10 mouse cellular contexts compared by ENCODE assay signal in genomic region chr14:93381163-93381562, GRCm38 (mm10).
DNase-seq lines count a peak whose midpoint lies in the region; ATAC-seq lines count a peak whose summit lies in the region.
"Had no signal": no experiment of that assay in that cellular context is flagged by ENCODE, and none has a peak within 500 bp of the region (broad histone marks: within the 10 kb centered on the region; RNA-seq: fewer than 3 reads in every experiment).

No protein-coding gene starts in this region.

- H3K4me1 ChIP-seq in hindbrain, embryonic 11.5 days (replicated peaks; ENCODE audit: control insufficient read depth, insufficient read depth, low read length): no peaks in the 10 kb centered on the region
- 0 out of 2 replicates have a peak, but pooled peaks cover 3% of the 10 kb centered on the region for H3K4me1 ChIP-seq in neural tube, embryonic 15.5 days
- H3K4me1 ChIP-seq: heart, embryonic 15.5 days; liver, embryonic 13.5 days had no signal

- ATAC-seq in cerebellum, adult (ENCODE audit: insufficient number of reproducible peaks, low FRiP score, low TSS enrichment): peak; percentile 83
- ATAC-seq in hindbrain, embryonic 11.5 days (ENCODE audit: low FRiP score): peak; percentile 80
- peak; percentile 66; the same call in 1 of the 2 replicates for ATAC-seq in neural tube, embryonic 15.5 days (ENCODE audit: low FRiP score)

- WGBS in hindbrain, embryonic 11.5 days: 47% methylated on average over 4 of the region's 4 CpGs
- WGBS in neural tube, embryonic 15.5 days: 38% methylated on average over 4 of the region's 4 CpGs

- H3K4me2 ChIP-seq in hindbrain, embryonic 11.5 days (replicated peaks; ENCODE audit: low read depth, low read length): no peak overlapping the region
- H3K4me2 ChIP-seq in neural tube, embryonic 15.5 days: no peak overlapping the region
- H3K4me2 ChIP-seq: heart, embryonic 15.5 days; liver, embryonic 13.5 days had no signal

- no peak overlapping the region for H3K9ac ChIP-seq in hindbrain, embryonic 11.5 days (ENCODE audit: low read depth, low read length)
- no peak overlapping the region for H3K9ac ChIP-seq in neural tube, embryonic 15.5 days (replicated peaks)
- H3K9ac ChIP-seq: heart, embryonic 15.5 days; liver, embryonic 13.5 days had no signal

- H3K27ac ChIP-seq in hindbrain, embryonic 11.5 days (ENCODE audit: low read depth, low read length): no peak overlapping the region
- H3K27ac ChIP-seq in neural tube, embryonic 15.5 days (replicated peaks): no peak overlapping the region
- H3K27ac ChIP-seq: heart, embryonic 15.5 days; liver, embryonic 13.5 days had no signal

- H3K9me3 ChIP-seq in hindbrain, embryonic 11.5 days (ENCODE audit: control insufficient read depth, low read length): no peaks in the 10 kb centered on the region
- H3K9me3 ChIP-seq in neural tube, embryonic 15.5 days (replicated peaks): no peaks in the 10 kb centered on the region
- H3K9me3 ChIP-seq: heart, embryonic 15.5 days; liver, embryonic 13.5 days had no signal

- H3K27me3 ChIP-seq in hindbrain, embryonic 11.5 days (ENCODE audit: control insufficient read depth, insufficient read depth, low read length): no peaks in the 10 kb centered on the region
- H3K27me3 ChIP-seq in neural tube, embryonic 15.5 days (replicated peaks): no peaks in the 10 kb centered on the region
- H3K27me3 ChIP-seq: heart, embryonic 15.5 days; liver, embryonic 13.5 days had no signal

- DNase-seq in cerebellum, adult 8-10 months: no peak
- peak; percentile 2 for DNase-seq in lung, postnatal 10 days
- DNase-seq in lung, postnatal 25 days (ENCODE audit: low spot score): no peak
- peak; percentile 39 for DNase-seq in hindbrain, embryonic 11.5 days (ENCODE audit: low spot score)
- DNase-seq in adrenal gland, adult 18-20 months (ENCODE audit: low spot score in 2 of 2): no peak
- no peak for DNase-seq in urinary bladder, postnatal 36 days (ENCODE audit: low spot score in 2 of 2)
- DNase-seq: liver, embryonic 13.5 days had no signal

- H3K36me3 ChIP-seq in hindbrain, embryonic 11.5 days (ENCODE audit: control insufficient read depth, insufficient read depth, low read length): no peaks in the 10 kb centered on the region
- H3K36me3 ChIP-seq in neural tube, embryonic 15.5 days: no peaks in the 10 kb centered on the region
- H3K36me3 ChIP-seq: heart, embryonic 15.5 days; liver, embryonic 13.5 days had no signal

- no peak overlapping the region for H3K4me3 ChIP-seq in hindbrain, embryonic 11.5 days (ENCODE audit: low read depth, low read length)
- no peak overlapping the region for H3K4me3 ChIP-seq in neural tube, embryonic 15.5 days (replicated peaks)
- H3K4me3 ChIP-seq: heart, embryonic 15.5 days; liver, embryonic 13.5 days had no signal

Comparison
In these comparisons a context has a peak if more than half of its experiments do, and no peak if none do; other contexts are left out.
1. DNase-seq: peak in lung, postnatal 10 days (single experiment) and hindbrain, embryonic 11.5 days (single experiment); none in cerebellum, adult 8-10 months (single experiment), lung, postnatal 25 days (single experiment), adrenal gland, adult 18-20 months (0 of 2) and urinary bladder, postnatal 36 days (0 of 2).
2. Peak in every context shown above with its lines, with median percentiles within 50 percentile points of each other: ATAC-seq.